Mouse (Mus musculus) cerebellum, adult 2 months (tissue): ENCODE data around the gene Trp53i13. TPM values are rescaled to one million over a fixed set of nuclear protein-coding genes. Genes with fewer than 3 reads are reported as not detected.
A peak's percentile ranks its signal among the peaks of the same experiment; 100 is the strongest.

ENCODE experiments used
- DNase-seq, 2 experiments: peaks; one replicate each; pipeline ENCODE4 v3.0.0; 2021
- H3K27ac ChIP-seq: fragments of 200-500 bp; 2 replicates; pipeline ENCODE4 v1.5.1; 2012; ENCODE audit warnings: low read length, control low read depth, inconsistent platforms; ENCODE audit not compliant: insufficient read depth
- H3K27me3 ChIP-seq: fragments of 200-500 bp; 2 replicates; pipeline ENCODE4 v1.6.1; 2012; ENCODE audit warnings: inconsistent platforms, mild to moderate bottlenecking, low read length, moderate library complexity; ENCODE audit not compliant: control insufficient read depth, insufficient read depth
- H3K4me1 ChIP-seq: fragments of 200-500 bp; 2 replicates; pipeline ENCODE4 v1.6.1; 2011; ENCODE audit warnings: low read length; ENCODE audit not compliant: control insufficient read depth, insufficient read depth
- H3K4me3 ChIP-seq: fragments of 200-500 bp; replicated peaks from 2 replicates; pipeline ENCODE3; 2011; ENCODE audit warnings: mild to moderate bottlenecking, low read depth, low read length, control low read depth; ENCODE audit not compliant: insufficient read depth
- CTCF ChIP-seq: fragments of 200-500 bp; IDR thresholded peaks from 2 replicates; pipeline ENCODE4 v1.5.1; 2011; ENCODE audit warnings: low read depth, mild to moderate bottlenecking, control low read depth, low read length, moderate library complexity, borderline replicate concordance; ENCODE audit not compliant: insufficient read depth
- POLR2A ChIP-seq: fragments of 200-500 bp; IDR thresholded peaks from 2 replicates; pipeline ENCODE4 v1.6.1; 2011; ENCODE audit warnings: low read length, control low read depth, borderline replicate concordance; ENCODE audit not compliant: insufficient read depth
- WGBS: fragments of 180-500 bp; shearing (Covaris S2); methylation state at CpG from one replicate; pipeline ENCODE4 v1.1.7; 2018; 5-methylcytosine and 5-hydroxymethylcytosine counted together
- polyA plus RNA-seq: library from polyadenylated mRNA; depleted of rRNA; stranded (reverse); fragments of >200 nt; gene quantifications from 2 replicates; pipeline ENCODE4 v1.2.3, GENCODE M21; 2012

Gene Trp53i13
- polyA plus RNA-seq, 1 experiment = 11.6 TPM

- no peaks in the 10 kb centered on the region for H3K4me1 ChIP-seq
- peak overlapping the region; percentile 86 for H3K4me3 ChIP-seq
- no peak for DNase-seq
- WGBS = 29% methylated on average over 10 of the region's 10 CpGs
- H3K27ac ChIP-seq = no peak overlapping the region
- H3K27me3 ChIP-seq = no peaks in the 10 kb centered on the region
- TF ChIP-seq POLR2A (no peak), CTCF (no peak)
Observed at GRCm38 (mm10) chr11:77513811-77514170, 2.0 kb downstream of the Trp53i13 start.

DNA sequence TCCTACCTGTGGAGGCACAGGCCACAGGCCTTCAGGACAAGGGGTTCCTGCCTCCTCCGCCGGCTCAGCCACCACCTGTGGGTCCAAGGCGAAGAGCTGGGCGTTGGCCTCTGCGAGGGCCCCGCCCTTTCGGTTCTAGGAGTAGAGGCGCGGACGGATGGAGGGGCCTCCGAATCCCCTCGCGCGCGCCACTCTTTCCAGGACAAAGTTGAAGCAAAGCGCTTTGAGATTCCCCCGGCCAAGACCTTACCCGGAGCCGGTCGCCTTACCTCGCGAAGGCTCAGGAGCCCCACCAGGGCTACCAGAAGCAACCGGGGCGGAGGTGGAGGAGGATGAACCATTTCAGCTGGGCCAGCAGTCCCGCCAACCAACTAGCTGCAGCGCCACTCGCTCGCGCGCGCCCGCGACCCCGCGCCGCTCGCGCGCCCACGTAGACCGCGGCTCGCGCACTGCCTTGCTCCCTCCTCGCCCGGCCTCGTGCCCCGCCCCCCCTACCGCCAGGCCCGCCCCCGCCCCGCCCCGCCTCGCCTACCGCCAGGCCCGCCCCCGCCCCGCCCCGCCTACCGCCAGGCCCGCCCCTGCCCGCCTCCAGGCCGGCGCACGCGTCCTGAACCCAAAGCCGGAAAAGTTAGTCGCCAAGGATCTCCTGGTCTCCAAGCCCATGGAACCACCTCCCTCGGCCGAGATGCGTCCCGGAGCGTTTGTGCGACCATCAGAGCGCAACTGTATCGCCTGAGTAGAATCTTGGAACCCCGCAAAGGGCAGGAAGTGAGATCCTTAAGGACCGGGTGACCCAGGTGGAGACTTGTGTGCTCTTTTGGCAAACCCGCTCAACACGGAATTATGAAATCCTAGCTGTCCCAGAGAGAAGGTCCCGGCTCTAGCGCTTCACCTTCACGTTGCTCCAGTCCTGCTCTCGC, 2.6 kb downstream of the Trp53i13 start:
- Histone ChIP-seq H3K4me1 (no peaks in the 10 kb centered on the region), H3K27ac (no peak overlapping the region), H3K4me3 (peak overlapping the region; percentile 86), H3K27me3 (no peaks in the 10 kb centered on the region)
- TF ChIP-seq POLR2A (no peak), CTCF (no peak)
- WGBS = under 1% methylated on average over 66 of the region's 84 CpGs
- DNase-seq = peak; percentile 83 to 84

DNA sequence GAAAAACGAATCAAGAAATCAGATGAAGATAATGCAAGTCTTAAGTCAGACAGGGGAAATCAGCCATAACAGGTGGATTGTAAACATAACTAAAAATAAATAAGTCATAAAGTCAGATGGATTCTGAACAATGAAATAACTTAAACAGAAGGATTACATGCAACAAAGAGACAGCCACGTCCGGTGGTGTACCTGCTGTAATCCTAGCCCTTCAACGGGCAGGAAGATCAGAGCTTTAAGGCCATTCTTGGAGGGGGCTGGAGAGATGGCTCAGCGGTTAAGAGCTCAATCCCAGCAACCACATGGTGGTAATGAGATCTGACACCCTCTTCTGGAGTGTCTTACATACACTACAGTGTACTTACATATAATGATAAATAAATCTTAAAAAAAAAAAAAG, 4.4 kb downstream of the Trp53i13 start:
- no peak for DNase-seq
- Histone ChIP-seq H3K4me3 (no peak overlapping the region), H3K27me3 (no peaks in the 10 kb centered on the region), H3K4me1 (0 out of 2 replicates have a peak, but pooled peaks cover 3% of the 10 kb centered on the region), H3K27ac (no peak overlapping the region)
- WGBS = 83% methylated on average over 5 of the region's 5 CpGs
- TF ChIP-seq POLR2A (no peak), CTCF (no peak)

- WGBS = 20% methylated on average over 49 of the region's 49 CpGs
- Histone ChIP-seq H3K4me1 (peaks cover 3% of the 10 kb centered on the region; the same call in 1 of the 2 replicates), H3K27me3 (no peaks in the 10 kb centered on the region), H3K4me3 (peak overlapping the region; percentile 20), H3K27ac (no peak overlapping the region)
- TF ChIP-seq POLR2A (no peak), CTCF (peak; percentile 74; the same call in 1 of the 2 replicates)
- peak; percentile 76 to 81 for DNase-seq
Observed at GRCm38 (mm10) chr11:77508068-77509021, 7.4 kb downstream of the Trp53i13 start.

DNA sequence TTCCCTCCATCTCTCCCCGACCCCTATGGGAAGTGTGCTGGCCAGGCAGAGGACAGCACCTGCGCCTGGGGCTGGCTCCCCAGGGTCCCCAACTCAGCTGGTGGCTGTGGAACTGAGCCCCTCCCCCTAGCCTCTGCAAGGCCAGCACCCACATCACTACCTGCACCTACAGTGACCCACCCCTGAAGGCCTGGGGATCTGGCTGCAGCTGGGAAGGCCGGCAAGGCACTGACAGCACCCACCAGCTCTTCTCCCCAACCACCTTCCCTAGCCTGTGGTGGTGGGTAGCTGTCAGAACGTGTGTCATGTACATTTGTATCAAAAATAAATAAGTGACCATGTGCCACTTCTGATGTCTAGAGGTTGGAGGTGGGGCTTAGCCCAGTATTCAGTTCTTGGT, 8.4 kb downstream of the Trp53i13 start:
- TF ChIP-seq POLR2A (no peak), CTCF (no peak)
- H3K4me1 ChIP-seq = peaks cover 3% of the 10 kb centered on the region; the same call in 1 of the 2 replicates
- 70% methylated on average over 4 of the region's 4 CpGs for WGBS
- no peak overlapping the region for H3K27ac ChIP-seq
- DNase-seq = peak; percentile 14 to 21
- no peaks in the 10 kb centered on the region for H3K27me3 ChIP-seq
- H3K4me3 ChIP-seq = no peak overlapping the region

GRCm38 (mm10) chr11:77506941-77507340, 8.8 kb downstream of the Trp53i13 start:
- 79% methylated on average over 6 of the region's 6 CpGs for WGBS
- TF ChIP-seq CTCF (no peak), POLR2A (no peak)
- DNase-seq = peak in 1 of 2 experiments; percentile 19
- H3K27me3 ChIP-seq = no peaks in the 10 kb centered on the region
- no peak overlapping the region for H3K27ac ChIP-seq
- peaks cover 3% of the 10 kb centered on the region; the same call in 1 of the 2 replicates for H3K4me1 ChIP-seq
- H3K4me3 ChIP-seq = no peak overlapping the region

DNA sequence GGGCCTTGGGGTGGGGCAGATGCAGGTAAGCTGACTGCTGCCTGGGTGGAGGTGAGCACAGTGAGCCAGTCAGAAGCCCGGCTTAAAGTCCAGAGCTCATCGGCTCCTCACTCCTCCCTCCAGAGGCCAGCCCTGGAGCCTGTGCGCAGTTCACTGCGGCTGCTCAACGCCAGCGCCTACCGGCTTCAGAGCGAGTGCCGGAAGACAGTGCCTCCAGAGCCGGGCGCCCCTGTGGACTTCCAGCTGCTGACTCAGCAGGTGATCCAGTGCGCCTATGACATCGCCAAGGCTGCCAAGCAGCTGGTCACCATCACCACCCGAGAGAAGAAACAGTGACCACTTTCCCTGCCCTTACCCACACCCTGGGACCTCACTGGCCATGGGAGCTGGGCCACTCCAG, 9.5 kb downstream of the Trp53i13 start:
- TF ChIP-seq POLR2A (no peak), CTCF (no peak)
- H3K27me3 ChIP-seq = no peaks in the 10 kb centered on the region
- 60% methylated on average over 14 of the region's 14 CpGs for WGBS

More for the DNA sequence above, 9.5 kb downstream of the Trp53i13 start:
- Histone ChIP-seq H3K27ac (no peak overlapping the region), H3K4me3 (no peak overlapping the region), H3K4me1 (peaks cover 5% of the 10 kb centered on the region)
- DNase-seq = peak in 1 of 2 experiments; percentile 5
